Mouse (Mus musculus) retina, adult 2 months (tissue): ENCODE results near the gene Ddx25.

Source experiments
- DNase-seq: peaks from one replicate; pipeline ENCODE4 v3.0.0-alpha.2; 2012; ENCODE audit warnings: low read depth, low spot score

The Ddx25 gene

DNA sequence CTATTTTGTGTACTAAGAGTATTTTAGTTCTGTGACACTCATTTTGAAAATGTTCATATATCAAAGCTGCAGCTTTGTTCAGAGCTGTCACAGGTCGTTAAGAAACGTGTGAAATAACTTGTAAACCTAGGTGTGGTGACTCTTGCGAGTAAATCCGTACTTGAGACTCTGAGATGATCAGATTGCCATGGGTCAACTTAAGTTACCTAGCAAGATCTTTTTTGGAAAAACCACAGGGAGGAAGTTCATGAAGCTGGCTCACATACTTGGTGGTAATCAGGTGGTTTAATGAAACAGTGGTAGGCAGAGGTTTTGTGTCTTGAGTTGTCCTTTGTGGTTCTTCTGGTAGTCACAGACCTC is 64.6 kb downstream of the Ddx25 start:
- no peak for DNase-seq

GRCm38 (mm10) chr9:35493033-35493732 is 65.1 kb downstream of the Ddx25 start:
- DNase-seq, result no peak

DNA sequence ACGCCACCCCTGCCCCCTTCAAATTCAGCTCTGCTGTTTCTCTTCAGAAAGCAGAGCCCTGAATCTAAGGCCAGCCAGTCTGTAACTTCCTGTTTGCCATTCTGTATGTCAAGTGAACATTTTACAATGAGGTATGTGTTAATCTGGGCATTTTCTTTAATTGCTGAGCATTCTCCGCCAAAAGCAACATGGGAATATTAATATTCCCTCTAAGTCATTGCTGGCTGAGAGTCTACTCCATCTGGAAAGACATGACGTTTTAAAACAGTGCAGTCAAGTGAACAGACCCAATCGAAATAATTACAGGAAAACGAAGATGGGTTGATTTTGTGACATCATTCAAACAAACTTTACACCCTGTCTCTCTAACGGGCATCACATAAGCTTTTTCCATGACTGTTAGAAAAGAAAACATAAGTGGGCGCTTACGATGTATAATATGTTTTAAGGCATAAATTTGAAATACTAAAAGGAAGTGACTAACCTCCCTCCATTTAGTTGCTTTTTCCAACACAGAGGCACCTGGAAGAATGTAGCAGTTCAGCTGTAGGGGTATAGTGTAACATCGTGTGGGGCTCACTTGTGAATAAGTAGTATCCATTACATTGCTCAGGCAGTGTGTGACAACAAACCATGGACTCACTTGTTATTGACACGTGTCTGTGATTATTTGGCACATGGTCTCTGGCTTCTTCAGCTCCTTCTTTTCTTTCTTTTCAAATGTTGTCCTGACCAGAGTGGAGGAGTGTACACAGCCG is 67.0 kb downstream of the Ddx25 start:
- no peak for DNase-seq

GRCm38 (mm10) chr9:35488496-35488895 is 69.8 kb downstream of the Ddx25 start:
- no peak for DNase-seq
